Mouse (Mus musculus): ENCODE results near the gene Gcg. TPM values are rescaled to one million over a fixed set of nuclear protein-coding genes. Genes with fewer than 3 reads are reported as not detected.

The Gcg gene
- total RNA-seq, 2 experiments from 2014 or later = not detected

- intact Hi-C loops (cut with DNase I) = loop anchor here (10.0 kb wide), 1 partner anchor 174 kb away; no protein-coding TSS in a partner anchor
- DNase-seq = no peak
Observed at GRCm38 (mm10) chr2:62460815-62461450, 22.5 kb downstream of the Gcg start.

GRCm38 (mm10) chr2:62460231-62460710, 23.2 kb downstream of the Gcg start:
- intact Hi-C loops (cut with DNase I) = loop anchor here (10.0 kb wide), 1 partner anchor 175 kb away; no protein-coding TSS in a partner anchor
- no peak for DNase-seq

GRCm38 (mm10) chr2:62459241-62460174, 23.9 kb downstream of the Gcg start:
- DNase-seq = no peak
- intact Hi-C loops (cut with DNase I) = loop anchor here (10.0 kb wide), 4 partner anchors 115 to 475 kb away; no protein-coding TSS in a partner anchor

GRCm38 (mm10) chr2:62458070-62458469, 25.4 kb downstream of the Gcg start:
- intact Hi-C loops (cut with DNase I) = loop anchor here (10.0 kb wide), 3 partner anchors 113 to 473 kb away; no protein-coding TSS in a partner anchor
- no peak for DNase-seq

- DNase-seq = no peak
- intact Hi-C loops (cut with DNase I) = loop anchor here (10.0 kb wide), 3 partner anchors 110 to 470 kb away; no protein-coding TSS in a partner anchor
Observed at GRCm38 (mm10) chr2:62454991-62455390, 28.5 kb downstream of the Gcg start.

GRCm38 (mm10) chr2:62454033-62454432, 29.4 kb downstream of the Gcg start:
- intact Hi-C loops (cut with DNase I) = loop anchor here (10.0 kb wide), 3 partner anchors 109 to 469 kb away; no protein-coding TSS in a partner anchor
- DNase-seq = no peak

- DNase-seq = no peak
- intact Hi-C loops (cut with DNase I) = loop anchor here (10.0 kb wide), 3 partner anchors 106 to 466 kb away; no protein-coding TSS in a partner anchor
Observed at GRCm38 (mm10) chr2:62450364-62450763, 33.1 kb downstream of the Gcg start.

- intact Hi-C loops (cut with DNase I) = loop anchor here (10.0 kb wide), 3 partner anchors 105 to 465 kb away; no protein-coding TSS in a partner anchor
- no peak for DNase-seq
Observed at GRCm38 (mm10) chr2:62449692-62450346, 33.6 kb downstream of the Gcg start.

- peak; percentile 28 to 36 for DNase-seq
- intact Hi-C loops (cut with DNase I) = no loop called here
Observed at GRCm38 (mm10) chr2:62440802-62441544, 42.5 kb downstream of the Gcg start.

- DNase-seq = no peak
- intact Hi-C loops (cut with DNase I) = no loop called here
Observed at GRCm38 (mm10) chr2:62440083-62440482, 43.4 kb downstream of the Gcg start.

- DNase-seq = no peak
- intact Hi-C loops (cut with DNase I) = no loop called here
Observed at GRCm38 (mm10) chr2:62431245-62431795, 52.1 kb downstream of the Gcg start.

- intact Hi-C loops (cut with DNase I) = no loop called here
- peak; percentile 23 to 26 for DNase-seq
Observed at GRCm38 (mm10) chr2:62425941-62426340, 57.5 kb downstream of the Gcg start.

Other genes with a start within 250 kb of the Gcg start
- 1 to 10 TPM; 1.9 to 3.5 TPM for gene Dpp4, start 71.4 kb downstream of the Gcg start, total RNA-seq (2021)
- gene Fap, start 90.4 kb upstream of the Gcg start, total RNA-seq (2021) = 1 to 10 TPM; 5.9 to 7.7 TPM
- 1 to 10 TPM; 2.6 to 3.3 TPM for gene Ifih1, start 162.6 kb upstream of the Gcg start, total RNA-seq (2021)
- 1 to 10 TPM; 2.4 to 3.4 TPM for gene Gca, start 180.6 kb upstream of the Gcg start, total RNA-seq (2021)